Mouse (Mus musculus): ENCODE measurements around the gene Fbxo40. TPM values are rescaled to one million over a fixed set of nuclear protein-coding genes. Genes with fewer than 3 reads are reported as not detected.
A peak's percentile ranks its signal among the peaks of the same experiment; 100 is the strongest.

Fbxo40 gene
- total and polyA plus RNA-seq, 3 experiments = 0.08 to 0.15 TPM; not detected in 1

GRCm38 (mm10) chr16:37012336-37012735 lies 22.1 kb upstream of the Fbxo40 start:
- no peak for TF ChIP-seq TAL1 (IDR thresholded peaks at IDR 0.05; ENCODE audit: low read length)
- no peak for TF ChIP-seq MEF2A (IDR thresholded peaks at IDR 0.05; ENCODE audit: extremely low read depth, insufficient replicate concordance, low read depth, low read length, poor library complexity, severe bottlenecking)
- TF ChIP-seq MXI1 (IDR thresholded peaks at IDR 0.05; ENCODE audit: low read depth, low read length) = no peak
- TF ChIP-seq CHD2 (IDR thresholded peaks at IDR 0.05; ENCODE audit: low read length) = no peak
- TF ChIP-seq CHD1 (IDR thresholded peaks at IDR 0.05; ENCODE audit: low read depth, low read length) = 0 out of 2 replicates have a peak, but pooled peaks have one; percentile 51
- H3K27ac ChIP-seq (ENCODE audit: control insufficient read depth, low read depth, low read length) = no peak overlapping the region
- DNase-seq (ENCODE audit: low read depth, low spot score) = no peak

GRCm38 (mm10) chr16:37011922-37012289 lies 21.6 kb upstream of the Fbxo40 start:
- Histone ChIP-seq H3K4me1 (ENCODE audit: control insufficient read depth in 1 of 2, insufficient read depth in 2 of 2, low read length in 2 of 2) (peaks cover 0 to 11% of the 10 kb centered on the region in 2 experiments; a peak in 1 of 4 replicates), H3K79me2 (ENCODE audit: control insufficient read depth, insufficient read depth, low read length, poor library complexity) (peaks cover 16% of the 10 kb centered on the region), H3K9ac (ENCODE audit: control insufficient read depth, low read depth, low read length, poor library complexity, severe bottlenecking) (peak overlapping the region; percentile 92), H3K27ac (ENCODE audit: control insufficient read depth, low read depth, low read length) (peak overlapping the region; percentile 28; the same call in 1 of the 2 replicates), H3K9me3 (replicated peaks; ENCODE audit: insufficient read depth, low read length) (no peaks in the 10 kb centered on the region), H3K27me3 (ENCODE audit: control insufficient read depth in 1 of 2, insufficient read depth in 2 of 2, low read length in 2 of 2) (no peaks in the 10 kb centered on the region; a peak in 1 of 4 replicates), H3K36me3 (ENCODE audit: control insufficient read depth in 1 of 2, insufficient read depth in 2 of 2, low read length in 2 of 2) (peaks cover 2 to 11% of the 10 kb centered on the region in 2 experiments; a peak in 3 of 4 replicates), H3K4me3 (ENCODE audit: control insufficient read depth in 1 of 2, insufficient read depth in 1 of 2, low read depth in 2 of 2, low read length in 2 of 2) (peak overlapping the region; percentile 69 to 97)
- TF ChIP-seq MAFK (IDR thresholded peaks at IDR 0.05; ENCODE audit: borderline replicate concordance, low read depth, low read length) (no peak), GABPA (IDR thresholded peaks at IDR 0.05; ENCODE audit: low read depth, low read length) (no peak), MAZ (IDR thresholded peaks at IDR 0.05; ENCODE audit: low read depth, low read length) (no peak), SIN3A (IDR thresholded peaks at IDR 0.05; ENCODE audit: low read length) (no peak), MYB (IDR thresholded peaks at IDR 0.05; ENCODE audit: low read depth, low read length) (no peak), USF1 (IDR thresholded peaks at IDR 0.05; ENCODE audit: low read depth, low read length) (no peak), MYC (IDR thresholded peaks at IDR 0.05; ENCODE audit: low read depth, low read length) (no peak), RCOR1 (IDR thresholded peaks at IDR 0.05; ENCODE audit: low read depth, low read length) (no peak), RAD21 (IDR thresholded peaks at IDR 0.05; ENCODE audit: low read depth, low read length) (no peak), USF2 (IDR thresholded peaks at IDR 0.05; ENCODE audit: borderline replicate concordance in 1 of 2, insufficient read depth in 1 of 2, low read depth in 1 of 2, low read length in 2 of 2) (no peak), MEF2A (IDR thresholded peaks at IDR 0.05; ENCODE audit: extremely low read depth, insufficient replicate concordance, low read depth, low read length, poor library complexity, severe bottlenecking) (no peak)
- DNase-seq (ENCODE audit: low read depth, low spot score) = no peak

More at GRCm38 (mm10) chr16:37012336-37012735, 22.1 kb upstream of the Fbxo40 start:
- Histone ChIP-seq H3K79me2 (ENCODE audit: control insufficient read depth, insufficient read depth, low read length, poor library complexity) (peaks cover 16% of the 10 kb centered on the region), H3K9ac (ENCODE audit: control insufficient read depth, low read depth, low read length, poor library complexity, severe bottlenecking) (peak overlapping the region; percentile 92), H3K4me3 (ENCODE audit: control insufficient read depth in 1 of 2, insufficient read depth in 1 of 2, low read depth in 2 of 2, low read length in 2 of 2) (peak overlapping the region; percentile 69 to 97), H3K9me3 (replicated peaks; ENCODE audit: insufficient read depth, low read length) (no peaks in the 10 kb centered on the region), H3K27me3 (ENCODE audit: control insufficient read depth in 1 of 2, insufficient read depth in 2 of 2, low read length in 2 of 2) (no peaks in the 10 kb centered on the region), H3K36me3 (ENCODE audit: control insufficient read depth in 1 of 2, insufficient read depth in 2 of 2, low read length in 2 of 2) (peaks cover 2 to 11% of the 10 kb centered on the region in 2 experiments; a peak in 3 of 4 replicates), H3K4me1 (ENCODE audit: control insufficient read depth in 1 of 2, insufficient read depth in 2 of 2, low read length in 2 of 2) (peaks cover 0 to 11% of the 10 kb centered on the region in 2 experiments; a peak in 1 of 4 replicates)
